Mouse (Mus musculus) forebrain, postnatal 0 days (tissue): Measurements from ENCODE around the gene Chchd6. TPM values are rescaled to one million over a fixed set of nuclear protein-coding genes. Genes with fewer than 3 reads are reported as not detected.
A peak's percentile ranks its signal among the peaks of the same experiment; 100 is the strongest.

Experiments used
- ATAC-seq: fragments of 200-750 bp; cut with Nextera tagmentation; 2 replicates; pipeline ENCODE4 v1.8.0; 2017; ENCODE audit warnings: mild to moderate bottlenecking, moderate library complexity
- DNase-seq: peaks from one replicate; pipeline ENCODE4 v3.0.0-alpha.2; 2015
- H3K27ac ChIP-seq: fragments of 300-500 bp; sonication (generic); 2 replicates; pipeline ENCODE4 v1.5.1; 2014; ENCODE audit warnings: low read depth, mild to moderate bottlenecking, antibody characterized with exemption, low read length, moderate library complexity, mixed read lengths
- H3K27me3 ChIP-seq: fragments of 300-500 bp; sonication (generic); 2 replicates; pipeline ENCODE4 v1.6.1; 2014; ENCODE audit warnings: mild to moderate bottlenecking, low read length, mixed read lengths; ENCODE audit not compliant: insufficient read depth
- H3K36me3 ChIP-seq: fragments of 300-500 bp; sonication (generic); 2 replicates; pipeline ENCODE4 v1.6.1; 2014; ENCODE audit warnings: mild to moderate bottlenecking, moderate library complexity; ENCODE audit not compliant: insufficient read depth
- H3K4me1 ChIP-seq: fragments of 300-500 bp; sonication (generic); 2 replicates; pipeline ENCODE4 v1.6.1; 2014; ENCODE audit warnings: antibody characterized with exemption; ENCODE audit not compliant: insufficient read depth
- H3K4me2 ChIP-seq: fragments of 300-500 bp; sonication (generic); 2 replicates; pipeline ENCODE4 v1.6.1; 2014; ENCODE audit warnings: low read depth, mild to moderate bottlenecking, moderate library complexity
- H3K4me3 ChIP-seq: fragments of 300-500 bp; sonication (generic); 2 replicates; pipeline ENCODE4 v1.5.1; 2014; ENCODE audit warnings: low read depth, low read length, mixed read lengths
- H3K9ac ChIP-seq: fragments of 300-500 bp; sonication (generic); 2 replicates; pipeline ENCODE4 v1.6.1; 2014; ENCODE audit warnings: mild to moderate bottlenecking
- H3K9me3 ChIP-seq: fragments of 300-500 bp; sonication (generic); 2 replicates; pipeline ENCODE4 v1.6.1; 2016; ENCODE audit warnings: low read length
- CTCF ChIP-seq: sonication (generic); IDR thresholded peaks from 2 replicates; pipeline ENCODE4 v1.5.1; 2016; ENCODE audit warnings: antibody characterized with exemption, control low read depth, low read depth
- WGBS: fragments of 180-500 bp; shearing (Covaris S2); extraction: QIAGEN DNeasy Blood & Tissue Kit; methylation state at CpG from one replicate; pipeline ENCODE4 v1.1.7; 2014; 5-methylcytosine and 5-hydroxymethylcytosine counted together
- polyA plus RNA-seq: library from polyadenylated mRNA; unstranded; fragments of >200 nt; fragmentation: Nextera tagmentation; extraction: Ambion mirVana; gene quantifications from 2 replicates; pipeline ENCODE4 v1.2.1, GENCODE M21; 2015
- total RNA-seq: library from RNA; depleted of rRNA; stranded (reverse); fragments of >200 nt; gene quantifications from 2 replicates; pipeline ENCODE4 v1.2.3, GENCODE M21; 2014

The Chchd6 gene
- total and polyA plus RNA-seq, 2 experiments from 2014 or later, result 159 to 210 TPM

GRCm38 (mm10) chr6:89633115-89633514 is 37.7 kb upstream of the Chchd6 start:
- no peak overlapping the region for H3K4me2 ChIP-seq
- H3K27ac ChIP-seq, result no peak overlapping the region
- H3K9ac ChIP-seq, result no peak overlapping the region
- H3K36me3 ChIP-seq, result no peaks in the 10 kb centered on the region
- no peaks in the 10 kb centered on the region for H3K27me3 ChIP-seq
- H3K4me1 ChIP-seq, result no peaks in the 10 kb centered on the region
- H3K9me3 ChIP-seq, result no peaks in the 10 kb centered on the region
- no peak for TF ChIP-seq CTCF
- DNase-seq (no peak), ATAC-seq (no peak)
- H3K4me3 ChIP-seq, result no peak overlapping the region
- 63% methylated on average over 7 of the region's 7 CpGs for WGBS

GRCm38 (mm10) chr6:89631809-89632562 is 36.5 kb upstream of the Chchd6 start:
- TF ChIP-seq CTCF, result peak; percentile 97
- Histone ChIP-seq H3K4me1 (no peaks in the 10 kb centered on the region), H3K36me3 (no peaks in the 10 kb centered on the region), H3K4me2 (peak overlapping the region; percentile 39), H3K27me3 (no peaks in the 10 kb centered on the region), H3K27ac (no peak overlapping the region), H3K9me3 (no peaks in the 10 kb centered on the region), H3K4me3 (no peak overlapping the region), H3K9ac (no peak overlapping the region)
- WGBS, result 11% methylated on average over 10 of the region's 10 CpGs
- peak; percentile 92 for DNase-seq
- ATAC-seq, result peak; percentile 94

DNA sequence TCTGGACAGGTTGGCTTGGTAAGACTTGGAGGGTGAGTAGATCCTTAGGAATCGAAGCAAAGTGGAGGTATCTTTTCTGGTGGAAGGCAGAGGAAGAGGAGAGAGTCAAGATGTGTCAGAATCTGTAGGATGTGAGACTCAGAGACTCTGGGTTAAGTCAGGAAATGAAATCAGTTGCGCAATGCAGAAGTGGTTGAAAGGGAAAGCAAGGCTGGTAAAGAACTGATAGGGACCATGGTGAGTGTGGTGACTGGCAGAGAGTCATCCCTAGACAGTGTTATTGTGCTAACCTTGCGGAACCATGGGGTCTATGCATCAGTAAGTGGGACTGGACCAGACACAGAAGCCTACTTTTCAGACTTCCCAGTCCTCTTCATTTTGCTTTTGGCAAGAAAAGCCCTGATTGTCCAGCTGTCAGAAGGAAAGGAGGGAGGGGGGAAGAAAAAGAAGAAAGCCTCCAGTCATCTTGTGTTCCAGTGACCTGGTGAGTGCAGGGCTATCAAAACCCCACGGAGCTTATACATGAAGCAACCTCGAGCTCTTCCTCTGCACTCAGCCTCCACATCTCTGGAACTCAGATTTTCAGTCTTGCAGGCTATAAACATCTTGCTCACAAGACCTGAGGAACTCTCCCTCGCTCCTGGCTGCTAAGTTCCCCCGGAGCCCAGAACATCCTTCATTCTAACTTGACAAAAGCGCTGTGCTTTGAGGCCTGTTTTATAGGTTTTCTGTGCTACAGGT is 32.8 kb upstream of the Chchd6 start:
- no peaks in the 10 kb centered on the region for H3K4me1 ChIP-seq
- no peaks in the 10 kb centered on the region for H3K9me3 ChIP-seq
- TF ChIP-seq CTCF, result no peak
- H3K4me2 ChIP-seq, result no peak overlapping the region
- no peaks in the 10 kb centered on the region for H3K36me3 ChIP-seq
- H3K4me3 ChIP-seq, result no peak overlapping the region
- ATAC-seq, result no peak
- no peak overlapping the region for H3K9ac ChIP-seq
- no peaks in the 10 kb centered on the region for H3K27me3 ChIP-seq
- no peak for DNase-seq
- 72% methylated on average over 8 of the region's 8 CpGs for WGBS
- no peak overlapping the region for H3K27ac ChIP-seq

GRCm38 (mm10) chr6:89622647-89623046 is 27.2 kb upstream of the Chchd6 start:
- TF ChIP-seq CTCF, result no peak
- WGBS, result 85% methylated on average over 3 of the region's 3 CpGs

GRCm38 (mm10) chr6:89615373-89615755 is 19.9 kb upstream of the Chchd6 start:
- Histone ChIP-seq H3K9ac (no peak overlapping the region), H3K4me3 (no peak overlapping the region), H3K27ac (no peak overlapping the region), H3K4me2 (no peak overlapping the region), H3K4me1 (peaks cover 16% of the 10 kb centered on the region), H3K27me3 (no peaks in the 10 kb centered on the region), H3K36me3 (no peaks in the 10 kb centered on the region), H3K9me3 (no peaks in the 10 kb centered on the region)
- DNase-seq, result no peak
- no peak for TF ChIP-seq CTCF
- 40% methylated on average over 7 of the region's 7 CpGs for WGBS
- ATAC-seq, result no peak

More at GRCm38 (mm10) chr6:89622647-89623046, 27.2 kb upstream of the Chchd6 start:
- Histone ChIP-seq H3K36me3 (no peaks in the 10 kb centered on the region), H3K9ac (no peak overlapping the region), H3K9me3 (no peaks in the 10 kb centered on the region), H3K4me1 (no peaks in the 10 kb centered on the region), H3K4me3 (no peak overlapping the region), H3K27me3 (no peaks in the 10 kb centered on the region), H3K27ac (no peak overlapping the region), H3K4me2 (no peak overlapping the region)
- no peak for DNase-seq
- no peak for ATAC-seq

DNA sequence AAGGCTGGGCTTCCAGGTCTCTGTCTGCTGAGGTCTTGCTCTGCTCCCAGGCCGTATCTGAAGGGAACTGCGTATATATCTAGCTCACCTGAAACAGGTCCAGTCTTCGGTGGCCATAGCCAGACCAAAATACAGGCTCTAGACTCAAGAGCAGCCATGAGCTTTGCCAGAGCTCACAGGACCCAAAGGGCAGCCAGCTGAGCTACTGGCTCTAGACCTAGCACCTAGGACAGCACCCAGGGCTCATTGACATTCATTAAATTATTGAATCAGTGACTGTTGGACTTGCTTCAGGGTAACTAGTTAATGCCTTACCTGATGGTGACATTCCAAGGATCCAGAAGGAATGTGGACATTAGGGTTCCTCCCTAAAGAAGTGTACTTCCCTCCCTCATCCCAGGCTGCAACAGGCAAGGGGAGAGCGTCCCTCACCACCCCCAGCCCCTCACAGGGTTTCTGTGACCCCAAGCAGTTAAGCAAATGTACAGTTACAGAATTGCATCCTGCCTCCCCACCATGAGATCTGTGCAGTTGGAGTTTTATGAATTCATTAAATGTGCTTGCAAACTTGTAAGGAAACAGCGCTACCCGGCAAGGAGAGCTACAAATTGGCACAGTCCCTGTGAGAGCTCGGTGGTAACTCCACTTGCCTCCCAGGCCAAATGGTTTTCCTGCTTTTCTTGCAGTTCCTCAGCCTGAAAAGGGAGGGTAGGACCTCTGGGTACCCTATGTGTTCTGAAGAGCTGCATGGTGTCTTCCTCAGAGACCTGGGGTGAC is 19.3 kb upstream of the Chchd6 start:
- Histone ChIP-seq H3K27me3 (no peaks in the 10 kb centered on the region), H3K27ac (peak overlapping the region; percentile 54; the same call in 1 of the 2 replicates), H3K36me3 (no peaks in the 10 kb centered on the region), H3K9ac (no peak overlapping the region), H3K4me3 (no peak overlapping the region), H3K4me1 (peaks cover 16% of the 10 kb centered on the region), H3K9me3 (no peaks in the 10 kb centered on the region), H3K4me2 (no peak overlapping the region)
- ATAC-seq, result no peak
- no peak for DNase-seq
- no peak for TF ChIP-seq CTCF
- WGBS, result 54% methylated on average over 7 of the region's 7 CpGs

- peak overlapping the region; percentile 85 for H3K27ac ChIP-seq
- no peaks in the 10 kb centered on the region for H3K36me3 ChIP-seq
- H3K9ac ChIP-seq, result peak overlapping the region; percentile 31; the same call in 1 of the 2 replicates
- H3K9me3 ChIP-seq, result no peaks in the 10 kb centered on the region
- peak; percentile 17 for ATAC-seq
- no peak overlapping the region for H3K4me2 ChIP-seq
- no peak for TF ChIP-seq CTCF
- H3K4me3 ChIP-seq, result no peak overlapping the region
- peaks cover 16% of the 10 kb centered on the region for H3K4me1 ChIP-seq
- 6% methylated on average over 2 of the region's 2 CpGs for WGBS
- no peaks in the 10 kb centered on the region for H3K27me3 ChIP-seq
- no peak for DNase-seq
Observed at GRCm38 (mm10) chr6:89614107-89614471, 18.6 kb upstream of the Chchd6 start.
